Mouse (Mus musculus) intestine, embryonic 15.5 days (tissue): ENCODE measurements around the gene Rpl14. TPM values are rescaled to one million over a fixed set of nuclear protein-coding genes. Genes with fewer than 3 reads are reported as not detected.

Source experiments
- polyA plus RNA-seq: library from polyadenylated mRNA; unstranded; fragments of >200 nt; fragmentation: Nextera tagmentation; extraction: Ambion mirVana; gene quantifications from 2 replicates; pipeline ENCODE4 v1.2.1, GENCODE M21; 2015

Gene Rpl14
- polyA plus RNA-seq, 1 experiment from 2014 or later, result 905 TPM

Other genes starting within 250 kb of the Rpl14 start
- 142 and 167 TPM in 2 replicates for gene Eif1b, start 79.2 kb upstream of the Rpl14 start, polyA plus RNA-seq
- 2.2 TPM in 2 replicates for gene Entpd3, start 31.6 kb upstream of the Rpl14 start, polyA plus RNA-seq